Mouse (Mus musculus) monocyte, adult 59 days (primary cell): Measurements from ENCODE around the gene Adam1b. TPM values are rescaled to one million over a fixed set of nuclear protein-coding genes. Genes with fewer than 3 reads are reported as not detected.

Experiments used
- total RNA-seq, 2 experiments: library from RNA; stranded (reverse); gene quantifications; one replicate each; pipeline ENCODE4 v1.2.4; 2023

Adam1b gene
- total RNA-seq: not detected

DNA sequence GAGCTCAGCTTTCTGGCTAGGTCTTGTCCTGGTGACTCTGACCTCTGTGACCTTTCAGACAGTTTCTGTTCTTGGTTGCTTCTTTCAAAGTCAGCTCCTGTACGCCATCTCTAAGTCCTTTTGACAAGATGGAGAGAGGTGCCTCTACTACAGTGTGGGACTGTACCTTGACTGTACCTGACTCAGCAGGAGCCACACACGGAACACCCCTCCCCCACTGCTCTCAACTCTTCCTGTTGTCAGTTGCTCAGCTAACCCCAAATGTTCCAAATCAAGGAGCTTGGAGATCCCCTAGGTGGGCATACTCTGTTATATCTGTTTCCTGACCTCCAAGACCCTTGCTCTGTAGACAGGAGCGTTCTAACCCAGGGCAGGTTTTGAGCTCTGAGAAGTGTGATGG, at the start of gene Adam1b:
Gene Adam1b, minus strand, starts transcription at position 205 of the 400 bp plus-strand sequence.

DNA sequence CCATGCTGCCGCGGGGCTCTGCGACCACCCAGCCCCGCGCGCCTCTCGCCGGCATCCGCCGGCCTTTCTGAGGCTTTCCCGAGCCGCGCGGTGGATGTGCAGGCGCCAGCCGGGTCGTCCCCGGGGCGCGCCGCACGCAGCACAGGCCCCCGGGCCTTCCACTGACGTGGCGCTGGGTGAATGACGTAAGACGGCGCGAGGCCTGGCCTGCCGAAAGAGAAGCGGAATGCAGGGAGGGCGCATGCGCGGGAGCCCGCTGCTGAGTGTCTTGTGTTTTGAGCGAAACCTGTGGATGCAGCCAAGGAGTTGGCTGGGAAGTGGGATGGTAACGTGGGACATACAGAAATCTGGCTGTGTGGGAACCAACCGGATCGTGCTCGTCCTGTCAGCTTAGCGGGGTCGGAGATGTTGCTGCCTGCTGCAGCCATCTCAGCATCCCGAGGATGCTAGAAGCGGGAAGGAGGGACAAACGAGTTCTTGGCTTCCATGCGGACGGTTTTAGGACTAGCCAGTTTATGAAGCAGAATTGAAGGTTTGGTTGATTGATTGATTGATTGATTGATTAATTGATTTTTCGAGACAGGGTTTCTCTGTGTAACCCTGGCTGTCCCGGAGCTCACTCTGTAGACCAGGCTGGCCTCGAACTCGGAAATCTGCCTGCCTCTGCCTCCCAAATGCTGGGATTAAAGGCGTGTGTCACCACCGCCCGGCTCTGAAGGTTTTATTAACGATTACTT, 42.7 kb upstream of the Adam1b start, which contains the start of gene Mapkapk5:
Gene Mapkapk5, minus strand, starts transcription at position 113 of the 737 bp plus-strand sequence.

DNA sequence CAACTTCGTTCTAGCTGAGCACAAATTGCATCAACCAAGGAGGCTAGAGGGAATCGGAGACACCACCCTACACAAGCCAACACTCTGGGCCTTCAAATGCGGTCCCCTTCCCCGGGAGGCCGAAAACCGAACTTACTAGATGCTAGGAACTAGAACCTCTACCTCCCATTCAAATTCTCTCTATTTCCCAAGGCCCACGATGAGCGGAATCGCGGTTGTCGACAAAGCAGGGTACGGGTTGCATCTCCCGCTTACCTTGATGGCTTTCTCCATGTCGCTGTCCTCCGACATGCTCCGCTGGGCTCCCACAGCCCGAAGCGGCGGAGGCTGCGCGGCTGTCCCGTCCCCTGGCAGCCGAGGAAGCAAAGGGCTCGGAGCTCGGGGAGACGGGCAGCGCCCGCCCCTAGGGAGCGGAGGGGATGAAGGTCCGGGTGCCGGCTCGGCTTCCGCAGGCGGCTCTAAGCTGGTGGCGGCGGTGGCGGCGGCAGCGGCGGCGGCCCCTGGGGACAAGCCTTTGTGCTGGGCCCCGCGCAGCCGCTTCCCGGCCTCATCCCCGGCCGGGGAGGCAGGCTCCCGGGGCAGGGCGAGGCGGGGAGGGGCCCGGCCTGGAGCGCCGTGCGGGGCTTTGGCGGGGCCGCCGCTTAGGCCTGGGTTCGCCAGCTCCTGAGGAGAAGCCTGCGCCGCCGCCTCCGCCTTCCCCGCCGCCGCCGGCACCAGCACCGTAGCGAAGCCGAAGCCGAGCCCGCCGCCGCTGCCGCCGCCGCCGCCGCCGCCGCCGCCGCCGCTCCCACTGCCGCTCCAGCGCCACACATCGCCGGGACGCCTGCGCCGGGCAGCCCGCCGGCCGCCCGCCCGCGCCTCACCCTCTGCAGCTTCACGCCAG, 41.9 kb upstream of the Adam1b start, which contains the start of the genes Adam1a and Gm42878:
Gene Adam1a, minus strand, starts transcription at position 573 of the 883 bp plus-strand sequence.
Gene Gm42878, minus strand, starts transcription at position 573 of the 883 bp plus-strand sequence.

DNA sequence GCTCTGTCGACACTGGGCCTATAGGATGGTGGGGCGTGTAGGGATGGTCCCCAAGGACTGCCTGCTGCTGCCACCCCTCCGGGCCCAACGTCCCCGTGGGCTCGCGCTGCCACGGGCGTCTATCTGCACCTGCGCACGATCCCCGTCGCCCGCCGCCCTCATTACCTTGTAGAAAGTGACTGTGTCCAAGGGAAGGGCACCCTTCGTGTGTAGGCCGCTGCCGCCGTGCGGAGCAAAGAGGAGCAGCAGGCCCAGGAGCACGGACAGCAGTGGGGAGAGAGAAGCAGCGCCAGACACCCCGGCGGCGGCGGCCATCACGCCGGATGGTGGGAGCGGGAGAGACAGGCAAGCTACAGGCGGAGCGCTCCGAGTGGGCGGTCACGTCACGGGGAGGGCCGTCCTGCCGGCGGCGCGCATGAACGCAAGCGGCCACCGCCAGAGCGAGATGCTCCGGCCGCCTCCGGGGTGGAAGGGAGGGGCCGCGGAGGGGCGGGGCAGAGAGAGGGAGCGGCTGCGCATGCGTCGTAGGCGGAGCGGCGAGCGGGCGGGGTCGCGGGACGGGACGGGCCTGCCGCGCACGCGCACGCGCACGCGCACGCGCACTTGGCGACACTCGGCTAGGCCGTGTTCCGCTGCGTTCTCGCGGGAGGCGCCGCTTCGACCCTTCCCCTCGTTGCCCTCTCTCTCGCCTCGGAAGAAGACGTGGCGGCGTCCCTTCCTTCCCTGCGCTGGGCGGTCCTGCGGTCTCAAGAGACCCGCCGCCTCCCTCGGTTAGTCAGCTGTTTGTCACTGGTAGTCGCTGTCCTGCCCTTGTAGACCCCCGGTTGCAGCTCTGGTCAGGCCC, 51.0 kb downstream of the Adam1b start, which contains the start of gene Erp29:
Gene Erp29, minus strand, starts transcription at position 481 of the 844 bp plus-strand sequence.

DNA sequence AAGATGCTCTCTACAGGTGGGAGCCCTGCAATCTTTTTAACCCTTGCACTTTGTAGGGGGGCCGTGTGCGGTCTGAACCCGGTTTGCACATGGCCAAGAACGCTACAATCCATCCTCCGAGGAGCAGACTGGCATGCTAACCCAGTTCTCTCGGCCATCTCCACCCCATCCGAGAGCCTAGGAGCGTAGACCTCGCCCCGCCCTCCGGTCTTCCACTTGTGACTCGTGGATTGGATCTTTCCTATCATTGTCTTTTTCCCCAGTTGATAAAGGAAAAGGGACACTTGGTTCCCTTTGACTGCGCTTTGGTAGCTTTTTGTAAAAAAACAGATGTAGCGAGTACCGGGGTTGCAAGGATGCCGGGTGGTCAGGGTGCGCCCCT, 51.6 kb downstream of the Adam1b start, which contains the start of gene Tmem116:
Gene Tmem116, plus strand, starts transcription at position 250 of the 382 bp plus-strand sequence.

Other genes with a start within 250 kb of the Adam1b start
- 100 to 1,000 TPM; 261 to 282 TPM for gene Trafd1, start 117.8 kb downstream of the Adam1b start, total RNA-seq
- gene Naa25, start 105.5 kb downstream of the Adam1b start, total RNA-seq: 10 to 100 TPM; 20.9 to 31.6 TPM
- gene Tmem116, start 51.5 kb downstream of the Adam1b start, total RNA-seq: 1 to 10 TPM; 1.4 to 2.2 TPM
- 100 to 1,000 TPM; 247 to 275 TPM for gene Erp29, start 50.9 kb downstream of the Adam1b start, total RNA-seq
- 1 to 10 TPM; 3.4 to 3.5 TPM for gene Adam1a, start 42.0 kb upstream of the Adam1b start, total RNA-seq
- gene Gm42878, start 42.0 kb upstream of the Adam1b start, total RNA-seq: not detected
- 10 to 100 TPM; 92.7 to 98.4 TPM for gene Mapkapk5, start 42.5 kb upstream of the Adam1b start, total RNA-seq
- gene Aldh2, start 90.4 kb upstream of the Adam1b start, total RNA-seq: 100 to 1,000 TPM; 446 to 524 TPM
- gene Acad12, start 115.5 kb upstream of the Adam1b start, total RNA-seq: 1 to 10 TPM; 4.4 to 6.2 TPM
- 1 to 10 TPM; 4.3 to 4.4 TPM for gene Acad10, start 157.1 kb upstream of the Adam1b start, total RNA-seq
- gene Brap, start 157.1 kb upstream of the Adam1b start, total RNA-seq: 10 to 100 TPM; 67.2 to 81.3 TPM
- 10 to 100 TPM; 67.5 to 89.5 TPM for gene Atxn2, start 207.9 kb upstream of the Adam1b start, total RNA-seq